Mouse (Mus musculus) CH12.LX (cell line): Measurements from ENCODE around the gene Crybb1. TPM values are rescaled to one million over a fixed set of nuclear protein-coding genes. Genes with fewer than 3 reads are reported as not detected.

Experiments
- DNase-seq: peaks from one replicate; pipeline ENCODE4 v3.0.0-alpha.2; 2013; ENCODE audit errors: extremely low read depth
- H3K27ac ChIP-seq: 2 replicates; pipeline ENCODE4 v1.5.1; 2012; ENCODE audit warnings: low read depth, mild to moderate bottlenecking, control low read depth, moderate library complexity; ENCODE audit not compliant: insufficient read depth
- H3K27me3 ChIP-seq: replicated peaks from 2 replicates; pipeline ENCODE3; 2012; ENCODE audit warnings: inconsistent platforms
- H3K36me3 ChIP-seq, 2 experiments: replicated peaks in 1 of 2; 2 replicates each; pipeline versions ENCODE3 to v1.6.1; 2012; ENCODE audit warnings: inconsistent platforms in 1 of 2, low read length in 1 of 2, mild to moderate bottlenecking in 1 of 2, mixed read lengths in 1 of 2, moderate library complexity in 1 of 2; ENCODE audit not compliant: control insufficient read depth in 1 of 2, insufficient read depth in 1 of 2
- H3K4me1 ChIP-seq, 2 experiments: 2 replicates each; pipeline ENCODE4 v1.6.1; 2012; ENCODE audit warnings: inconsistent platforms in 1 of 2, moderate library complexity in 1 of 2; ENCODE audit not compliant: insufficient read depth in 2 of 2, control insufficient read depth in 1 of 2
- H3K4me2 ChIP-seq: 2 replicates; pipeline ENCODE4 v1.6.1; 2012; ENCODE audit warnings: low read depth, mild to moderate bottlenecking, control low read depth; ENCODE audit not compliant: poor library complexity, insufficient read depth, severe bottlenecking
- H3K4me3 ChIP-seq, 3 experiments: fragments of 150-350 bp in 1 of 3; sonication (generic) in 1 of 3; replicated peaks in 1 of 3; 2 replicates each; pipeline versions ENCODE3 to v1.5.1; 2011 to 2012; ENCODE audit warnings: low read depth in 2 of 3, low read length in 2 of 3, mild to moderate bottlenecking in 2 of 3, moderate library complexity in 2 of 3, control low read depth in 1 of 3, improper control_type of control experiment in 1 of 3, inconsistent platforms in 1 of 3, mixed read lengths in 1 of 3; ENCODE audit not compliant: poor library complexity in 1 of 3
- H3K79me2 ChIP-seq: replicated peaks from 2 replicates; pipeline ENCODE4 v1.6.1; 2012; ENCODE audit warnings: mild to moderate bottlenecking, moderate library complexity; ENCODE audit not compliant: control insufficient read depth, poor library complexity, insufficient read depth, severe bottlenecking; ENCODE audit errors: extremely low read depth
- H3K9ac ChIP-seq: 2 replicates; pipeline ENCODE4 v1.6.1; 2012; ENCODE audit warnings: low read depth, mild to moderate bottlenecking, control low read depth, moderate library complexity; ENCODE audit not compliant: insufficient read depth
- H3K9me3 ChIP-seq: replicated peaks from 2 replicates; pipeline ENCODE3; 2012; ENCODE audit warnings: low read length, inconsistent platforms, mixed read lengths
- CHD1 ChIP-seq: IDR thresholded peaks from 2 replicates; pipeline ENCODE4 v1.6.1; 2012; ENCODE audit warnings: low read depth, low read length, improper control_type of control experiment, inconsistent platforms
- CHD2 ChIP-seq: IDR thresholded peaks from 2 replicates; pipeline ENCODE4 v1.6.1; 2011; ENCODE audit warnings: low read length, improper control_type of control experiment
- CTCF ChIP-seq, 2 experiments: IDR thresholded peaks in 1 of 2; conservative IDR thresholded peaks in 1 of 2; 2 replicates each; pipeline ENCODE4 v1.5.1; 2011 to 2012; ENCODE audit warnings: low read depth in 2 of 2, low read length in 2 of 2, improper control_type of control experiment in 1 of 2, inconsistent platforms in 1 of 2, mild to moderate bottlenecking in 1 of 2, moderate library complexity in 1 of 2
- ELF1 ChIP-seq: IDR thresholded peaks from 2 replicates; pipeline ENCODE4 v1.6.1; 2014; ENCODE audit warnings: low read depth, mild to moderate bottlenecking, inconsistent platforms, low read length, improper control_type of control experiment
- ETS1 ChIP-seq: conservative IDR thresholded peaks from 2 replicates; pipeline ENCODE4 v1.6.1; 2012; ENCODE audit warnings: low read depth, mild to moderate bottlenecking, inconsistent platforms, low read length, improper control_type of control experiment, moderate library complexity
- HCFC1 ChIP-seq: IDR thresholded peaks from 2 replicates; pipeline ENCODE4 v1.6.1; 2012; ENCODE audit warnings: low read depth, mild to moderate bottlenecking, inconsistent platforms, low read length, improper control_type of control experiment
- KAT2A ChIP-seq: IDR thresholded peaks from 2 replicates; pipeline ENCODE4 v1.6.1; 2012; ENCODE audit warnings: low read length, improper control_type of control experiment, inconsistent platforms; ENCODE audit not compliant: insufficient replicate concordance
- MAZ ChIP-seq: IDR thresholded peaks from 2 replicates; pipeline ENCODE4 v1.6.1; 2012; ENCODE audit warnings: low read depth, mild to moderate bottlenecking, inconsistent platforms, low read length, improper control_type of control experiment, moderate library complexity
- MXI1 ChIP-seq: IDR thresholded peaks from 2 replicates; pipeline ENCODE4 v1.6.1; 2011; ENCODE audit warnings: mild to moderate bottlenecking, low read depth, low read length, improper control_type of control experiment
- MYC ChIP-seq: IDR thresholded peaks from 2 replicates; pipeline ENCODE4 v1.6.1; 2011; ENCODE audit warnings: low read depth, mild to moderate bottlenecking, improper control_type of control experiment, low read length
- NELFE ChIP-seq: IDR thresholded peaks from 2 replicates; pipeline ENCODE4 v1.6.1; 2011; ENCODE audit warnings: low read depth, low read length, improper control_type of control experiment
- POLR2AphosphoS2 ChIP-seq: IDR thresholded peaks from 2 replicates; pipeline ENCODE4 v1.6.1; 2011; ENCODE audit warnings: low read depth, low read length, improper control_type of control experiment
- SMC3 ChIP-seq: IDR thresholded peaks from 2 replicates; pipeline ENCODE4 v1.6.1; 2011; ENCODE audit warnings: low read depth, low read length, improper control_type of control experiment
- TBP ChIP-seq: conservative IDR thresholded peaks from 2 replicates; pipeline ENCODE4 v1.6.1; 2011; ENCODE audit warnings: low read depth, low read length, improper control_type of control experiment
- USF1 ChIP-seq: IDR thresholded peaks from 2 replicates; pipeline ENCODE4 v1.6.1; 2014; ENCODE audit warnings: low read depth, mild to moderate bottlenecking, inconsistent platforms, low read length, improper control_type of control experiment
- USF2 ChIP-seq: conservative IDR thresholded peaks from 2 replicates; pipeline ENCODE4 v1.6.1; 2011; ENCODE audit warnings: low read depth, low read length, improper control_type of control experiment
- ZC3H11A ChIP-seq: IDR thresholded peaks from 2 replicates; pipeline ENCODE4 v1.6.1; 2012; ENCODE audit warnings: low read depth, mild to moderate bottlenecking, inconsistent platforms, low read length, improper control_type of control experiment
- ZMIZ1 ChIP-seq: IDR thresholded peaks from 2 replicates; pipeline ENCODE4 v1.6.1; 2012; ENCODE audit warnings: low read depth, mild to moderate bottlenecking, inconsistent platforms, low read length, improper control_type of control experiment
- ZNF384 ChIP-seq: IDR thresholded peaks from 2 replicates; pipeline ENCODE4 v1.6.1; 2012; ENCODE audit warnings: low read depth, low read length, improper control_type of control experiment, inconsistent platforms
- dilution Hi-C: fragments of 300-500 bp; cut with MboI; formaldehyde crosslinking; loops from 2 replicates; pipeline ENCODE4 v1.14.3; 2020; ENCODE audit warnings: low sequenced_read_pairs; ENCODE audit not compliant: extremely low pct_unique_long_range_greater_than_20kb, extremely low pct_ligation_motif_present
- in situ Hi-C: fragments of 300-500 bp; cut with MboI; formaldehyde crosslinking; loops from 3 replicates; pipeline ENCODE4 v1.14.3; 2019; ENCODE audit warnings: low sequenced_read_pairs, low pct_ligation_motif_present, low pct_unique_long_range_greater_than_20kb, mixed read lengths
- polyA plus RNA-seq: library from polyadenylated mRNA; unstranded; fragments of >175 nt; gene quantifications from 2 replicates; pipeline ENCODE4 v1.2.1, GENCODE M21; 2012; ENCODE audit warnings: low read depth; ENCODE audit not compliant: insufficient read length
- total RNA-seq, 2 experiments: library from RNA; depleted of rRNA; stranded (reverse); fragments of 300-350 nt in 1 of 2; fragments of >200 nt in 1 of 2; gene quantifications; 2 replicates each; pipeline ENCODE4 v1.2.3; 2012 to 2014

The Crybb1 gene
- total and polyA plus RNA-seq, 3 experiments, result not detected

DNA sequence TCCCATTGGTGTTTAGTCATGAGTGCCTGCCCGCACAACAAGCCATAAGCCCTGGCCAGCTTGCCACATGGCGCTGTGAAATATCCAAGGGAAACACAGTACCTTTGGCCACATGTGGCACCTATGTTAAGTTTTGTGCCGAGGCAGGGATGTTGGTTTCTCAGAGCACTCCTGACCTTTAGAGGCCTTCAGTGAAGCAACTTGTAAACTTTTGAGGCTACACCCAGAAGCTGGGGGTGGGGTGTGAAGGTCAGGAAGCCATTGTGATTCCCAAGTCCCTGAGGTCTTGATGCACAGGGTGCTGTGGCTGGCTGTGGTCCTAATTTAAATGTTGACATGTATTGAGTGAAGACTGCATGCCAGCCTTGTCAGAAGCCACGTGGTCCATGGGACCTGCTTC lies 43.8 kb downstream of the Crybb1 start:
- Histone ChIP-seq H3K4me3 (no peak overlapping the region), H3K4me1 (peaks cover 0 to 19% of the 10 kb centered on the region in 2 experiments; a peak in 3 of 4 replicates), H3K9ac (no peak overlapping the region), H3K9me3 (no peaks in the 10 kb centered on the region), H3K4me2 (no peak overlapping the region), H3K36me3 (peaks cover 0 to 32% of the 10 kb centered on the region in 2 experiments), H3K27ac (no peak overlapping the region), H3K27me3 (no peaks in the 10 kb centered on the region), H3K79me2 (no peaks in the 10 kb centered on the region)
- TF ChIP-seq ZC3H11A (no peak), POLR2AphosphoS2 (no peak), ZMIZ1 (no peak), SMC3 (no peak), CTCF (conservative IDR thresholded peaks at IDR 0.05 in 1 of 2, IDR thresholded peaks at IDR 0.05 in 1 of 2; ENCODE audit: low read depth in 2 of 2, low read length in 2 of 2) (no peak), CHD1 (no peak), KAT2A (no peak), USF1 (no peak), MXI1 (no peak), ELF1 (no peak), USF2 (no peak), HCFC1 (no peak), CHD2 (no peak)
- dilution Hi-C loops (no loop called here), in situ Hi-C loops (no loop called here)
- DNase-seq, result no peak

DNA sequence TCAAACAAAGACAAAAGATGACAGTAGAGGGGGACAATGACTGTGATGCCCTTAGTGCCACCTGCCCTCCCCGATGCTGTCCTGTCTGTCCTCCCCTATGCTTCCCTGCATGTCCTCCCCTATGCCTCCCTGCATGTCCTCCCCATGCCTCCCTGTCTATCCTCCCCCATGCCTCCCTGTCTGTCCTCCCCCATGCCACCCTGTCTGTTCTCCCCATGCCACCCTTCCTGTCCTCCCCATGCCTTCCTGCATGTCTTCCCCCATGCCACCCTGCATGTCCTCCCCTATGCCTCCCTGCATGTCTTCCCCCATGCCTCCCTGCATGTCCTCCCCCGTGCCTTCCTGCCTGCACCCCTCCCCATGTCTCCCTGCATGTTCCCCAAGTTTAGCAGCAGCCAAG lies 44.5 kb downstream of the Crybb1 start:
- in situ Hi-C loops, result no loop called here
- Histone ChIP-seq H3K4me1 (peaks cover 0 to 19% of the 10 kb centered on the region in 2 experiments; a peak in 3 of 4 replicates), H3K4me3 (no peak overlapping the region), H3K79me2 (no peaks in the 10 kb centered on the region), H3K27me3 (no peaks in the 10 kb centered on the region), H3K4me2 (no peak overlapping the region)
- DNase-seq, result no peak
- no peak for TF ChIP-seq MAZ
- TF ChIP-seq TBP, result no peak
- TF ChIP-seq NELFE, result no peak
- no peak for TF ChIP-seq ETS1
- TF ChIP-seq MYC, result no peak
- TF ChIP-seq ZNF384, result no peak
- TF ChIP-seq, all 38 proteins: peak for 0
- no peaks in the 10 kb centered on the region for H3K9me3 ChIP-seq
- no peak overlapping the region for H3K9ac ChIP-seq
- dilution Hi-C loops, result no loop called here
- no peak overlapping the region for H3K27ac ChIP-seq
- peaks cover 0 to 39% of the 10 kb centered on the region in 2 experiments for H3K36me3 ChIP-seq
